Comparison of ENCODE assay signal across 8 mouse cellular contexts in the genomic region with DNA sequence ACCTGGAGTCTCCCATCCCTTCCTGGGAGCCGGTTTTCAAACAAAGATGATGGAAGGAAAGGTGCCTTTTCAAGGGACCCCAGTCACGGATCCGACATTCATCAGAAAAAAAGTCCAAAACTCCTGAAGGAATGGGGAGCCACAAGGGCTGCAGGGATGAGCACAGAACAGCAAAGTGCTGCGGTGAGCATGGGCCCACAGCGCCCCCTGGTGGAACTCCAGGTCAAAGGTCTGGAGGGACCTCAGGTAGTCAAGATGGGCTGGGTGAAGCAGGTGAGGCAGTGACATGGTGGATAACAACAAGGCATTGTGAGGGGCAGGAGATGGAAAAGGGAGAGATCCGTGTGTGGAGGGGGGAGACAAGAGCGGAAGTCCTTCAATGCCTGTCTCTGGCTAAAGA. TPM values are rescaled to one million over a fixed set of nuclear protein-coding genes. Genes with fewer than 3 reads are reported as not detected.
DNase-seq lines count a peak whose midpoint lies in the region; ATAC-seq lines count a peak whose summit lies in the region.
"Had no signal": no experiment of that assay in that cellular context is flagged by ENCODE, and none has a peak within 500 bp of the region (broad histone marks: within the 10 kb centered on the region; RNA-seq: fewer than 3 reads in every experiment).

No protein-coding gene starts in this region.

- no peak overlapping the region for H3K4me3 ChIP-seq in forebrain, embryonic 15.5 days
- H3K4me3 ChIP-seq in hindbrain, embryonic 16.5 days (ENCODE audit: low read length): no peak overlapping the region
- H3K4me3 ChIP-seq in midbrain, embryonic 14.5 days (replicated peaks; ENCODE audit: low read depth, low read length): no peak overlapping the region

- no peak overlapping the region for H3K4me2 ChIP-seq in forebrain, embryonic 15.5 days (replicated peaks)
- no peak overlapping the region for H3K4me2 ChIP-seq in hindbrain, embryonic 16.5 days (ENCODE audit: low read length)
- H3K4me2 ChIP-seq in midbrain, embryonic 14.5 days (ENCODE audit: low read length): no peak overlapping the region

- no peaks in the 10 kb centered on the region for H3K36me3 ChIP-seq in forebrain, embryonic 15.5 days
- H3K36me3 ChIP-seq in hindbrain, embryonic 16.5 days (ENCODE audit: control insufficient read depth, insufficient read depth, low read length): no peaks in the 10 kb centered on the region
- no peaks in the 10 kb centered on the region for H3K36me3 ChIP-seq in midbrain, embryonic 14.5 days (ENCODE audit: control insufficient read depth, insufficient read depth, low read length)

- no peaks in the 10 kb centered on the region for H3K9me3 ChIP-seq in forebrain, embryonic 15.5 days
- H3K9me3 ChIP-seq in hindbrain, embryonic 16.5 days (ENCODE audit: control insufficient read depth, low read length): no peaks in the 10 kb centered on the region
- no peaks in the 10 kb centered on the region for H3K9me3 ChIP-seq in midbrain, embryonic 14.5 days (ENCODE audit: control insufficient read depth, low read length)

- intact Hi-C loops in left cerebral cortex, postnatal 25 days (cut with DNase I): loop anchor here (1.0 to 2.0 kb wide), 4 partner anchors 97 to 599 kb away; no protein-coding TSS in a partner anchor

- H3K27me3 ChIP-seq in forebrain, embryonic 15.5 days: no peaks in the 10 kb centered on the region
- no peaks in the 10 kb centered on the region for H3K27me3 ChIP-seq in hindbrain, embryonic 16.5 days (replicated peaks; ENCODE audit: control insufficient read depth, insufficient read depth, low read length)
- no peaks in the 10 kb centered on the region for H3K27me3 ChIP-seq in midbrain, embryonic 14.5 days (ENCODE audit: control insufficient read depth, insufficient read depth, low read length)

- no peak overlapping the region for H3K9ac ChIP-seq in forebrain, embryonic 15.5 days (replicated peaks)
- no peak overlapping the region for H3K9ac ChIP-seq in hindbrain, embryonic 16.5 days (ENCODE audit: low read depth, low read length)
- H3K9ac ChIP-seq in midbrain, embryonic 14.5 days (replicated peaks; ENCODE audit: low read length): no peak overlapping the region

- ATAC-seq in forebrain, embryonic 15.5 days (replicated peaks): 0 out of 2 replicates have a peak, but pooled peaks have one; percentile 54
- peak; percentile 66 for ATAC-seq in hindbrain, embryonic 16.5 days
- no peak for ATAC-seq in midbrain, embryonic 14.5 days (ENCODE audit: low FRiP score, low TSS enrichment)

- DNase-seq in T-cell, adult 2 months (ENCODE audit: low spot score): peak; percentile 62
- peak; percentile 76 for DNase-seq in cerebellum, adult 11 months
- peak; percentile 73 to 78 for DNase-seq in left cerebral cortex, postnatal 25 days (ENCODE audit: low spot score in 2 of 2)
- peak; percentile 91 for DNase-seq in midbrain, embryonic 14.5 days
- peak; percentile 72 to 88 for DNase-seq in spleen, postnatal 10 days (ENCODE audit: low spot score in 2 of 2)

- H3K27ac ChIP-seq in forebrain, embryonic 15.5 days (replicated peaks): no peak overlapping the region
- H3K27ac ChIP-seq in hindbrain, embryonic 16.5 days (ENCODE audit: low read depth, low read length): no peak overlapping the region
- no peak overlapping the region for H3K27ac ChIP-seq in midbrain, embryonic 14.5 days (replicated peaks; ENCODE audit: low read depth, low read length)

- 4% methylated on average over 7 of the region's 7 CpGs for WGBS in forebrain, embryonic 15.5 days
- WGBS in hindbrain, embryonic 16.5 days: 6% methylated on average over 7 of the region's 7 CpGs
- 7% methylated on average over 7 of the region's 7 CpGs for WGBS in midbrain, embryonic 14.5 days

- peaks cover 6% of the 10 kb centered on the region; the same call in 1 of the 2 replicates for H3K4me1 ChIP-seq in forebrain, embryonic 15.5 days
- H3K4me1 ChIP-seq in hindbrain, embryonic 16.5 days (ENCODE audit: control insufficient read depth, insufficient read depth, low read depth, low read length): no peaks in the 10 kb centered on the region
- H3K4me1 ChIP-seq in midbrain, embryonic 14.5 days (ENCODE audit: control insufficient read depth, insufficient read depth, low read length): peaks cover 5% of the 10 kb centered on the region; the same call in 1 of the 2 replicates

RNA-seq across cellular contexts. Expression of a gene that starts 24.9 kb away (rescaled TPM):
- 1.7 and 2.4 TPM in 2 replicates for polyA plus RNA-seq in forebrain, embryonic 15.5 days (2015; fragmentation: Nextera tagmentation; extraction: Ambion mirVana)
- polyA plus RNA-seq in hindbrain, embryonic 16.5 days (2015; fragmentation: Nextera tagmentation; extraction: Ambion mirVana): 1.9 and 2.1 TPM in 2 replicates
- total RNA-seq in left cerebral cortex, postnatal 25 days (2021): 1 to 10 TPM; 2.9 to 4.0 TPM
- 0.97 and 1.4 TPM in 2 replicates for polyA plus RNA-seq in midbrain, embryonic 14.5 days (2014; fragmentation: Nextera tagmentation; extraction: Ambion mirVana)

RNA-seq across cellular contexts. Expression of a gene that starts 53.8 kb away (rescaled TPM):
- polyA plus RNA-seq in forebrain, embryonic 15.5 days (2015; fragmentation: Nextera tagmentation; extraction: Ambion mirVana): not detected in 2 replicates
- not detected in 2 replicates for polyA plus RNA-seq in hindbrain, embryonic 16.5 days (2015; fragmentation: Nextera tagmentation; extraction: Ambion mirVana)
- total RNA-seq in left cerebral cortex, postnatal 25 days (2021): not detected
- polyA plus RNA-seq in midbrain, embryonic 14.5 days (2014; fragmentation: Nextera tagmentation; extraction: Ambion mirVana): not detected in 2 replicates
- total RNA-seq: left cerebral cortex, postnatal 10 days had no signal

RNA-seq across cellular contexts. Expression of a gene that starts 57.9 kb away (rescaled TPM):
- 4.7 and 5.0 TPM in 2 replicates for polyA plus RNA-seq in forebrain, embryonic 15.5 days (2015; fragmentation: Nextera tagmentation; extraction: Ambion mirVana)
- polyA plus RNA-seq in hindbrain, embryonic 16.5 days (2015; fragmentation: Nextera tagmentation; extraction: Ambion mirVana): 7.9 and 11.4 TPM in 2 replicates
- total RNA-seq in left cerebral cortex, postnatal 25 days (2021): 1 to 10 TPM; 7.4 to 9.8 TPM
- 0.77 and 6.8 TPM in 2 replicates for polyA plus RNA-seq in midbrain, embryonic 14.5 days (2014; fragmentation: Nextera tagmentation; extraction: Ambion mirVana)
